Mouse (Mus musculus): ENCODE results near the gene Cog3.

The Cog3 gene

DNA sequence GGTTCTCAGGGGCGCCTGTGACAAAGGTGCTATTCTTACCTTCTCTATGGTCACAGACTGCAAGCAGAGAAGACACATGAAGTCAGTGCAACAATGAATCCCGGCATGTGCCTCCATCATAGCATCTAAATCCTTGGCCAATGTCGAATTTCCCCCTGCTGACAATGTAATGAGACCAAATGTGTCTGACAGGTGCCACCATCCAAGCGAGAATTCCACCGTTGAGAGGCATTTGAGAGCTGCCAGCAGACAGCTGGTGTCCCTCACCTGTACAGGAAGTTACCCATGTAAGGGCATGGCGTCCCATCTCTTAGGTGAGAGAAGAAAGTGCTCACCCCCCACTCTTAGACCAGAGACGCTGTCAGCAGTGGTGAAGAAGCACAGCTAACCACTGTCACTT is 4.1 kb upstream of the Cog3 start:
- no peak for DNase-seq

- no peak for DNase-seq
Measured at GRCm38 (mm10) chr14:75757821-75758220, 3.5 kb upstream of the Cog3 start.

DNA sequence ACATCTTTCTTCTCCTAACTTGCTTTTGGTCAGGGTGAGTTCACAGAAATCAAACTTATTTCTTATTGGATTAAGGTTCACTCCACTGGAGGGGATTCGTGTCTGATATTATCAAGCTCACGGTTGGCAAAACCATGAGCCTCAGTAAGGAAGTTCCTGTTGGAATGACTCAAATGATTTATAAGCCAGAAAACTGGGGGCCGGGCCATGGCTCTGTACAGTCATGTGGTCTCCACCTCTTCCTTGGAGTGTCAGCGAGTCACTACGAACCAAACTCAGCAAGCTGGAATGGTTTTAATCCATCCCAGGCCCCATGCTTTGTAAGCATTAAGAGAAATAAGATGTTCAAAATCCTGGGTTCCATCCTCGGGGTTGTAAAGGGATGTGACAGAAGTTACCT is 2.7 kb upstream of the Cog3 start:
- no peak for DNase-seq

GRCm38 (mm10) chr14:75753206-75753605 is 1.1 kb downstream of the Cog3 start:
- DNase-seq = no peak

GRCm38 (mm10) chr14:75751040-75751439 is 3.3 kb downstream of the Cog3 start:
- DNase-seq = no peak

DNA sequence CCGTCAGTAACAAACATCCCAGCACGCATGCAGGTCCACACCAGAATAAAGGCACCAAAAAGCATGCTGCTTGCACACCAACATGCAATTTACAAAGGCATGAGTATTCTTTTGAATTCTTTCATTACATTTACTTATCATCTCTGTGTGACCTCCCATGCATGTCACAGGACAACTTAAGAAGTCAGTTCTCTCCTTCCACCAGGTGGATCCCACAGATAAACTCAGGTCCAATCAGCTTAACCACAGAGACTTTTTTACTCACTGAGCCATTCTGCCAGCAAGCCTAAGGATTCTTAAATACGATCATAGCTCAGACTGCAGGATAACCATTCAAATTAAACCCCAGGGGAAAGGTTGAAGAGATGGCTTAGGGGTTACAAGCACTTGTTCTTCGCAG is 5.2 kb downstream of the Cog3 start:
- no peak for DNase-seq

- DNase-seq = no peak
Measured at GRCm38 (mm10) chr14:75747960-75748359, 6.4 kb downstream of the Cog3 start.

GRCm38 (mm10) chr14:75741904-75742303 is 12.4 kb downstream of the Cog3 start:
- no peak for DNase-seq

DNA sequence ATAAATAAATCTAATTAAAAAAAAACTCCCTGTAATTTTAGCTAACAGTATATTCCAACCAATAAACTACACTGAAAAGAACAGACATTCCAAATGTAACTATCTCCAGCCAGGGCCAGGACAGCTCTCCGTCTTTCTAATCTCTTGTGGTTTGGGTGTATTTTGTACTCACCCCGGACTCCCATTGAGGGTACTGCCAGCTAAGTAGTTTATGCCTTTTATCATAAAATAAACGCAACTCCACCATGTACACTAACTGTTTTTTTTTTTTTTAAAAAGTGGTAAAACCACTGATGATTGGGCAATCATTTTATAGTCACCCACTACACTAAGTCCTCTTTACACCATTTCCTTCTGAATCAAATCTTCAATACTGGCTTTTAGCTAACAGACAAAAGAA is 18.7 kb downstream of the Cog3 start:
- DNase-seq = no peak

- DNase-seq = no peak
Measured at GRCm38 (mm10) chr14:75732631-75733030, 21.7 kb downstream of the Cog3 start.

DNA sequence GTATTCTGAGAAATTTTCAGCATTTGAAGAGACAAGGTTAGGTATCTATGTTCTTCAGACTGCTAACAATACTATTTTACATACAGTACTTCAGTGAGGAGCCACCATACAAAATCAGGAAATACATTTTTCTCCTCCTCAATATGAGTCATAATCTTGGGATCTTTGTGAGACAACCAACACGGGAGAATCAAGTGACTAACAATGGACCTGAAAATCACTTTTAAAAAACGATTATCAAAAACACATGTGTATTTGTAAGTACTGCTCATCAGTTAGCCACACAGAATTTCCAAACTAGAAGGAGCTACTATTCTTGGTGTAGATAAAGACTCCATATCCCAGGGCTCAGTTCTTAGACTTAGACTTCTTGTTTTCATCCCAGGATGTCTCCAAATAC is 23.0 kb downstream of the Cog3 start:
- DNase-seq = no peak

- DNase-seq = no peak
Measured at GRCm38 (mm10) chr14:75728111-75728510, 26.2 kb downstream of the Cog3 start.

GRCm38 (mm10) chr14:75727046-75727445 is 27.3 kb downstream of the Cog3 start:
- no peak for DNase-seq

DNA sequence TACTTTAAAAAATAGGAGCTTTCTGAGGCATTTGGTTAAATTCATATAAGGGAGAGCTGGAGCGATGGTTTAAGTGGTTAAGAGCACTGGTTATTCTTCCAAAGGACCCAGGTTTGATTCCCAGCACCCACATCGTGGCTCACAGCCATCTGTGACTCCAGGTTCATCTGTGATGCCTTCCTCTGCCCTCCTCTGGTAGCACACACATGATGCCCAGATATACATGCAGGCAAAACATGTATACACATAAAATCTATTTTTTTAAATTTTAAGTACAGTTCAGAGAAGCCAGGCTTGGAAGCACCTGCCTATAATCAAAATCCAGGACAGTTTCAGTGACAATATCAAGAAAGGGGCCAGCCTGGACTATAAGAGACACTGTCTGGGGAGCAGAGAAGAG is 31.5 kb downstream of the Cog3 start:
- no peak for DNase-seq

DNA sequence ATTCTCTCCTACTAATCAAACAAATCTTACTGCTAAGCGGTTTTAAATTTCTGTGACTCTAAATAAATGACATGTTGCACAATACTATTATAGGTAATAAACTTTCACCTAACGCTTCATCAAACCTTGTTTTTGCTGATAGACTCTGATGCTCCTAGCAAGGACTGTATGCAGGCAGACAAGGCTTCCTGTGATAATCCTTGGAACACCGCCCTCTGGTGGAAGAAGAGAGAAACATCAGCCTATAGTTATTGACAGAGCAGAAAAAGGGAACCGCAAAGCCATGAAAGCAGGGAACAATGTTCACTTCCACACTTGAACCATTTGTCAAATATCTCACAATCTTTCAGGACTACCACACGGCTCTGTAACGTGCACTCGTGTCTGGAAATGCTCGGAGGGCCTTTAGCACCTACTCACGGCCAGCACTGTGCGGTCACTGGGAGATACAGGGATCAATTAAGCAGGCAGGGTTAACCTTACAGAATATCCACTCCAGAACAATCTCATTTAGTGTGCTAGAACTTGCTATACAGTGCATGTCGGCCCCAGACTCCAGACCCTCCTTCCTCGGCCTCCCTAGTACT is 32.2 kb downstream of the Cog3 start:
- peak; percentile 14 for DNase-seq

DNA sequence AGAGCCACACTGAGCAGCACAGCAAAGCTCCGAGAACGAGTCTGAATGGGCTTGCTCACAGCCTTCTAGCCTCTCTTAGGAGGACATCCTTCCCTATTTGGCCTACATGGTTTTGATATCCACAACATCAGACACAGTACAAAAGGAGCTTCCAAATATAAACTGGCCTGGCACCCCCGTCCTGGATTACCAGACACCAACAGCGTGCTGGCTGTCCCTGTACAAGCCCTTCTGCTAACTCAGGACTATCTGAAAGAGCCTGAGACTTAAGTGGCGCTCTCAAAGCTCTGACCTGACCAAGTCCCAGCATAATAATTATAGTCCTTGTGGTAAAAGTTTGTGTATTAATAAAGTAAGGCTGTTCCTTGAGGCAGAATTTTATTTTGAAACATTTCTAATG is 34.2 kb downstream of the Cog3 start:
- no peak for DNase-seq

DNA sequence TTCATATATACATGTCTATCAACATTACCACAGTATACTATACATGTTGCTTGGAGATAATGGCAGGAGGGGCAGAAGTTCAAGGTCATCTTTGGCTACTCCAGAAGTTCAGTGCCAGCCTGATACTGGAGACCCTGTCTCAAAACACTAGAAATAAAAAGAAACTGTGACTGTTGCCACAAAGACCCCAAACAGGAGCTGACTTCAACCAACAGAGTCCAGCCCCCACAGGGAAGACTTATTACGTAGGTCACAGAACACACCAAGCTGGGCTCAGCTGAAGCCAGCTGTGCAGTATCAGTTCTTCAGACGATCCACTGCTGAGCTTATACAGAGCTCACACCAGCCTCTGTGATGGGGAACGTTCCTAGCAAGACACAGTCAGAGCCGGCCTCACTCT is 37.9 kb downstream of the Cog3 start:
- DNase-seq = no peak

- DNase-seq = no peak
Measured at GRCm38 (mm10) chr14:75713661-75714060, 40.7 kb downstream of the Cog3 start.

- no peak for DNase-seq
Measured at GRCm38 (mm10) chr14:75712687-75713086, 41.6 kb downstream of the Cog3 start.

DNA sequence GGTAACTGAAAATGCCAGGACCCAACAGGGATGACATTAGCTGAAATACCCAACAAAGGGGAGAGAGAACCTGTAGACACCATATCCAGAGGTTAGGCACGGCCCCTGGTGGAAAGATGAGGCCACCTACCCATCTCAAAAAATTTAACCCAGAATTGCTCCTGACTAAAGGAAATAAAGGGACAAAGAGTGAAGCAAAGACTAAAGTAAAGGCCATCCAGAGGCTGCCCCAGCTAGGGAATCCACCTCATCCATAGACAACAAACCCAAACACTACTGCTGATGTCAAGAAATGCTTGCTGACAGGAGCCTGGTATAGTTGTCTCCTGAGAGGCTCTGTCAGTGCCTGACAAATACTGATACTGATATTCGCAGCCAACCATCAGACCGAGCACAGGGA is 42.6 kb downstream of the Cog3 start:
- no peak for DNase-seq

DNA sequence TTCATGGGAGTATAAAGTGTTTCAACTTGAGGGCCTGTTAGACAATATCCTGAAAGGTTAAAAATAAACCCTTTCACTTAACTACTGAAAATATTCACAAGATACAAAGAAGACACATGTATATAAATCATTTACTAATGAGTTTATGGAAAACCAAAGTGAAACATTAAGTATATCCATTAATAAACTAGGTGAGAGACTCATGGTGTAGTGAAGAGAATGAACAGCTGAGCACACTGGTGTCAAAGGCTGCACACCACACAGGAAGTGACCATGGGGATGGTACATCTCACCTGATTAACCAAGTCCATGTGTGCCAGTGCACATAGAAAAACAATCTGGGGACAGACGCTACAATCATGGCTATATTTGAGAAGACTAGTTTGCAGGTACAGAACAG is 45.3 kb downstream of the Cog3 start:
- no peak for DNase-seq

- no peak for DNase-seq
Measured at GRCm38 (mm10) chr14:75707771-75708170, 46.5 kb downstream of the Cog3 start.

DNA sequence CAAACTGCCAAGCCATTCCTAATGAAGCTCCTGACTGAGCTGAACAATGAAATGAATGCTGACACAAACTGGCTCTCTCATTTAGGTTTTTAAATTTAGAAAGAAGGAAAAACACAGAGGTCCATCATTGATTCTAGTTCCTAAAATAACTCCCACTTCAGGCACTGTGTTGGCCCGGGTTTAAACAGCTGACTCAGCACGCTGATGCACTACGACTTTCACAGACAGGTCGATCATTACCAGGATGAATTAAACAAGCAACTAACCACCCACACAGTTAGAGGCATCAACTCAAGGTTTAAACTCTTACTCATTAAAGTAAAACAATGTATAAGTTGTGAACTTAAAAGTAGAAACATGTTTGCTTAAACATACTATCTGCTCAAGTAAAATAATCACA is 47.7 kb downstream of the Cog3 start:
- DNase-seq = no peak

DNA sequence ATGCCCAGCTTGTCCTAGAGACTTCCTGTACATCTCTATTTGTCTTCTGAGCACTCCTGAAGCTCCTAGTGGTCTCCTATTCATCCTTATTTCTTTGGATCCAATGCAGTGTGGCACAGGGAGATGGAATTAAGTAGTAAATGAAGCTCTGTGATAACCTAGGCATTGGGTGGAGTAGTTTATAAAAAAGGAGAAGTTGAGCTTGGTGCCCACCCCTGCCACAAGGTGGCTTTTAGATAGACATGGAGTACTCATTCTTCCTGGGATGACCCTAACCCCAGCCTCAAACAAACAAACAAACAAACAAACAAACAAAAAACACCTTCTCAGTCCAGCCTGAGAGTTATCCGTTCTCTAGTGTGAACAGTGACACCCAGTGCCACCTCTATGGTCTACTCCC is 56.4 kb downstream of the Cog3 start:
- no peak for DNase-seq

GRCm38 (mm10) chr14:75696096-75696495 is 58.2 kb downstream of the Cog3 start:
- DNase-seq = no peak

DNA sequence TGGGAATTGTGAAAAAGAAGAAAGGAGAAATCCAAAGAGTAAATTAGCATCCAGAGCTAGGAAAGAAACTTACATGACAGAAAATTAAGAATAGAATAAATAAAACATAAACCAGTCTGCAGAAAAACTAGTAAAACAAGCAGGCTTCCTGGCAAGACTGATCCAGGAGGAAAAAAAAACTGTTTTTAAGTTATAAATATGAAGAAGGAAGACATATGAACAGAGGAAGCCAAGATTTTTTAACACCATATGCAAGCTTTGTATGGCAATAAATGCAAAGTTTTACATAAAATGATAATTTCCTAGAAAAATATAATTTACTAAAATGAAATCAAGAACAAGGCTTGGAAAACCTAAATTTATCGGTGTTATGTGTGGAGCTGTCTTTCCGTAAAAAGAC is 63.9 kb downstream of the Cog3 start:
- no peak for DNase-seq

Data from layer of hippocampus, adult 9-11 months (tissue).